Mouse (Mus musculus) liver, embryonic 14.5 days (tissue): ENCODE measurements around the gene Ndnf.

Experiments used
- CTCF ChIP-seq: IDR thresholded peaks from 2 replicates; pipeline ENCODE4 v1.5.1; 2016; ENCODE audit warnings: antibody characterized with exemption, low read depth, control low read depth
- EP300 ChIP-seq: IDR thresholded peaks from 2 replicates; pipeline ENCODE4 v1.6.1; 2016; ENCODE audit warnings: antibody characterized with exemption, low read depth

GRCm38 (mm10) chr6:65632184-65632583 lies 39.2 kb upstream of the Ndnf start:
- TF ChIP-seq CTCF: no peak
- TF ChIP-seq EP300: no peak
